Comparison of ENCODE assay signal across 22 mouse cellular contexts in genomic region chr10:93881918-93882317, GRCm38 (mm10). TPM values are rescaled to one million over a fixed set of nuclear protein-coding genes. Genes with fewer than 3 reads are reported as not detected.
"Had no signal": no experiment of that assay in that cellular context is flagged by ENCODE, and none has a peak within 500 bp of the region (broad histone marks: within the 10 kb centered on the region; RNA-seq: fewer than 3 reads in every experiment).

No protein-coding gene starts in this region.

- H3K4me2 ChIP-seq: limb, embryonic 13.5 days; midbrain, embryonic 13.5 days; neural tube, embryonic 13.5 days; stomach, embryonic 15.5 days had no signal

- H3K27me3 ChIP-seq: limb, embryonic 13.5 days; megakaryocyte, embryonic 14.5 days; midbrain, embryonic 13.5 days; neural tube, embryonic 13.5 days; stomach, embryonic 15.5 days had no signal

- DNase-seq: kidney, adult 2 months; kidney, postnatal 25 days; layer of hippocampus, adult 9-11 months; lung, adult 2 months; lung, postnatal 14 days; right cerebral cortex, adult 18-20 months; right cerebral cortex, postnatal 14 days; spleen, adult 18-20 months; thymus, postnatal 4 days had no signal

- ATAC-seq: intestine, postnatal 0 days; midbrain, embryonic 13.5 days; midbrain, embryonic 16.5 days had no signal

- H3K4me1 ChIP-seq: limb, embryonic 13.5 days; midbrain, embryonic 10.5 days; midbrain, embryonic 13.5 days; neural tube, embryonic 13.5 days; stomach, embryonic 15.5 days had no signal

- H3K4me3 ChIP-seq: layer of hippocampus, adult 2 months; limb, embryonic 10.5 days; limb, embryonic 13.5 days; midbrain, embryonic 10.5 days; midbrain, embryonic 13.5 days; myocyte; neural tube, embryonic 13.5 days; stomach, embryonic 15.5 days had no signal

- H3K9ac ChIP-seq: limb, embryonic 13.5 days; midbrain, embryonic 13.5 days; neural tube, embryonic 13.5 days; stomach, embryonic 15.5 days had no signal

- H3K27ac ChIP-seq: kidney, postnatal 0 days; layer of hippocampus, adult 2 months; limb, embryonic 10.5 days; limb, embryonic 13.5 days; midbrain, embryonic 10.5 days; midbrain, embryonic 13.5 days; neural tube, embryonic 13.5 days; stomach, embryonic 15.5 days had no signal

- H3K9me3 ChIP-seq: limb, embryonic 10.5 days; limb, embryonic 13.5 days; megakaryocyte, embryonic 14.5 days; midbrain, embryonic 10.5 days; midbrain, embryonic 13.5 days; neural tube, embryonic 13.5 days; stomach, embryonic 15.5 days had no signal

RNA-seq across cellular contexts. Expression of gene Usp44, which starts 50.6 kb away (rescaled TPM):
- polyA plus RNA-seq: liver, adult 2 months had no signal
